Mouse (Mus musculus) right cerebral cortex, postnatal 4 days (tissue): ENCODE data around the gene Troap.

ENCODE experiments used
- DNase-seq: peaks from one replicate; pipeline ENCODE4 v3.0.0-alpha.2; 2022

The Troap gene

DNA sequence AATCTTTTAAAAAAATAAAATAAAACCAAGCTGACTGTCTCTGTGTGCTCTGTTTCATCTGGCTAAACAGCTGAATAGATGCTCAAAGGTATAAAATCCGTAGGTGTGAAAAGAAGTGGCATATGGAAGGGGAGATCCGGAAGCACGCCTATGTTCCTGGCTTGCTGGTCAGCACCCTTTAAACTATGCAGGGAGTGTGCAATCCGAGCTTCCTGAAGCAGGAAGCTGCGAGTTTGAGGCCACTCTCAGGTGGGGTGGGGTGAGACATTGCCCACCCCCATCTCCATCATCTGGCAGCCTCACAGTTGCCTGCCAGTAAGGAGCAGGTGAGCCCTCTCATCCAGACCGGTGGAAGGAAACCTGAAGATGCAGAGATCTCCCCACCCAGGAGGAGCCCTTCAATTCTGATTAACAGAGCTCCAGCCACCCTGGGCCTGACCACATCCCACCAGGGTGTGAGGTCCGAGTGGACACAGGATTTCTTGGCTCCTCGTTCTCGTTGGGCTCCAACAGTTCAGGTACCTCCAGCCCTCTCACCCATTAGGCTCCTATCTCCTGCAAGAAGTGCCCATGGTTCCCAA lies at the start of gene Troap:
Gene Troap (plus strand): TSS at position 557 of the 581 bp plus-strand sequence.
- DNase-seq: no peak

DNA sequence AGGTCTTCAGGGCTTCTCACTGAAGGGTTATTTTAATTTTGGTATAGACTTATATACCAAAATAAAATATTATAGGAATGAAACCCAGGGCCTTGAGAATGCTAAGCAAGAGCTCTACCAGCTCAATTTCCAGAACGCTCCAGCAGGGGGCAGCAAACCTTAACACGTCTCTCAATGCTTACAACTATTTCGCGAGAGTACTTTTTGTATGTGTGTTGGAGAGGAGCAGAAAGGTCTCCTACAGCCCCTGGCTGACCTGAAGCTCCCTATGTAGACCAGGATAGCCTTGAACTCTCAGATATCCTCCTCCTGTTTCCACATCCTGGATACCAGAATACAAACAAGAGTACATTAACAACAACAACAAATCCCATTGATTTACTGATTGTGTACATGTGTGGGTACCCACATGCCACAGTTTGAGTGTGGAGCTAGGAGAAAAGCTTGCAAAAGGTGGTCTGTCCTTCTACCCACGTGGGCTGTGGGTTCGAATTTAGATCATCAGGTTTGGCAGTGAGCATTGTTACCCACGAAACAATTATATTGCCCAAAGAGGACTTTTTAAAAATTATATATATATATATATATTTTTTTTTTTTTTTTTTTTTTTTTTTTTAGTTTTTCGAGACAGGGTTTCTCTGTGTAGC lies 49.6 kb upstream of the Troap start:
- DNase-seq: peak; percentile 96

DNA sequence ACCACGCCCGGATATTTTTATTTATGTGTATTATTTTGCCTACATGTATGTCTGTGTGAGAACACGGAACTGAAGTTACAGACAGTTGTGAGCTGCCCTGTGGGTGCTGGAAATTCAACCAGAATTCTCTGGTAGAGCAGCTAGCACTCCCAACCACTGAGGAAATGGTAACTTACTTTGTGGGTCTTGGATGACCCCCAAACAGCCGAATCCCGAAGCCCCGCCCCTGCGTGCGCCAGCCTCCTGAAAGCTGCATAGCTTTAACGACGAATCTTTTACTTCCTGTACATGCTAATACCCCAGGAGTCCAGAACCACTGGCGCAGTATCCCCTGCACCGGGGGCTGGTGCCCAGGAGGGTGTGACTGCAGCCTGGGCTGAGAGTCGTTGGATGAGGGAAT lies 49.0 kb upstream of the Troap start:
- no peak for DNase-seq

DNA sequence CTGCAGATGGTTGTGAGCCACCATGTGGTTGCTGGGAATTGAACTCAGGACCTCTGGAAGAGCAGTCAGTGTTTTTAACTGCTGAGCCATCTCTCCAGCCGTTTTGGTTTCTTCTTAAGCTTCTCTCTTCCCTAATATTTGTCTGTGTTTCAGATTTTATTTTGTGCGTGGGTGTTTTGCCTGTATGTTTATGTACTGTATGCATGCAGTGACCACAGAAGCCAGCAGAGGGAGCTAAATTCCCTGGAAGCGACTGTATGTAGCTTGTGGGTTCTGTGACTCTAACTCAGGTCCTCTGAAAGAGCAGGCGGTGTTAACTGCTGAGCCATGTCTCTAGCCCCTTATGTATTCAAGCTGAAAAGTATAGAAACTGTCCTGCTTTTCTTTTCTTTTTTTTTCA lies 48.1 kb upstream of the Troap start:
- peak; percentile 45 for DNase-seq

DNA sequence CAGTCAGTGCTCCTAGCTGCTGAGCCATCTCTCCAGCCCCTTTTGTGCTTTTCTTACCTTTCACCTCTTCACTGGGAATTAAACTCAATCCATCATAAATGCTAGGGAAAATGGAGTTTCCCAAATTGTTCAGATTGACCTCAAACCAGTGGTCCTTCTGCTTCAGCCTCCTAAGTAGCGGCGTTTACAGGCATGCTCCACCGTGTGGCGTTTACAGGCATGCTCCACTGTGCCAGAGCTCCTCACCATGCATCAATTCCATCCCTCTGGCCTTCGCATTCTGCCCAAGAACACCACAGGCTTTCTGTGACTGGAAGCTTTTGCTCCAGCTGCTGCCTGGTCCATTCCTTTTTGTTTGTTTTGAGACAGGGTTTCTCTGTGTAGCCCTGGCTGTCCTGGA lies 47.3 kb upstream of the Troap start:
- no peak for DNase-seq

DNA sequence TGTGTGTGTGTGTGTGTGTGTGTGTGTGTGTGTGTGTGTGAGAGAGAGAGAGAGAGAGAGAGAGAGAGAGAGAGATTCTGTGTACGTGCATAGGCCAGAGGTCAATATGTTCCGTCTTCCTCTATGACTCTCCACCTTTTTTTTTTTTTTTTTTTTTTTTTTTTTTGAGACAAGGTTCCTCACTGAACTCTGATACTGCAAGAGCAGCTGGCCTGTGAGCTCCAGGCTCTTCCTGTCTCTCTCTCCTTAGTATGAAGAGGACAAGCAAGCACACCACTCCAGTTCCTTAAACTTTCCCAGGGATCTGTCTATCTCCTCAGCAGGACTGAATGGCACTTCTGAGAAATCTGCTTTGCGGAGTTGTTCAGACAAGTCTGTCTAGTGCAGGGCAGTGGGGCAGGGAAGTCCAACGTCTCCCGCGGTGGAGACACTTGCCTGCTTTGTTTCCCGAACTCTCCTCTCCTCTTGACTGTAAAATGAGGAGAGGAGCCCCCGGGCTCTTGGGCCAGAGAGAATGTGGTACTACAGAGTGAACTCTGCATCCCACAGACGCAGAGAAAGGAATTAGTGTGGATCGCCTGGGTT lies 45.4 kb upstream of the Troap start:
- DNase-seq: no peak

DNA sequence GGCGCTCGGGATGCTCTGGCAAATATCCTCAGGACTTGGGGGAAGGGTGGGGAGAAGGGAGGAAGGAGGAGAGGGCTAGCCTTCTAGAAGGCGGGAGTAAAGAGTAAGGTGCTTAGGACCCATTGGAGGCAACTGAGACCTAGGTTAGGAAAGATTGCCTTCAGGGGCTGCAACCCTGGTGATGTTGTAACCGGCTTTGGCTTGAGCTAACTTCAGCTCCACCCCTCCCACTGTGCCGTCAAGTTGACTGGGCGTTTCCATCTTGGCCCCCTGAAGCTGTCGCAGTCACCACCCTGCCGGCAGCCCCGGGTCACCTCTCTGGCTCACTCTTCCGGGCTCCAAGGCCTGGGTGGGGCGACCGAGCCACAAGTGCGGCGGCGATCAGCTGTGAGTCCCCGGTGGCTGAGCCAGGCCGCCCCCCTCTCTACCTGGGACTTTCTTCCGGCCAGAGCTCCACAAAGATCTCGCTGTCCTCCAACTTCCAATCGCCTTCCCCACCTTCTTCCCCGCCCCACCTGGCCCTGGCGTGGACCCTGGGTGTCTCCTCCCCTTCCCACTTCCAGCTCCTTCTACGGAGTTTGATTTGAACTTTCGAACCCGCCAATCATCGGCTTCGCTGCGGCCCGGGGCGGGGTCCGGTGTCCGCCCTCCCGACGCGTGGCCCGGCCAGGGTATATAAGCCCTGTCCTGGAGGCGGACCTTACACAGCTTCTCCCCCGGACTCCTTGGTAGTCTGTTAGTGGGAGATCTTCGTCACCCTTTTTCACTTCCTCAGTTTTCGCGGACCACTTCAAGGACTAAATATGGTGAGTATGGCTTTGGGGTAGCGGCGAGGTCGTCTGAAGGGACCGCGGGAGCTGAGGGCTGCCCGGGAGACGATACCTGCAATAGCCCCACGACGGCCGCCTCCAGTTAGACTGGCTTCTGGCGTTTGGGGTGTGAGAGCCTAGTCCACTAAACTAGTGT lies 44.5 kb upstream of the Troap start, which contains the start of gene Tuba1c:
Gene Tuba1c (plus strand): TSS at position 273 of the 966 bp plus-strand sequence.
- DNase-seq: peak; percentile 30

DNA sequence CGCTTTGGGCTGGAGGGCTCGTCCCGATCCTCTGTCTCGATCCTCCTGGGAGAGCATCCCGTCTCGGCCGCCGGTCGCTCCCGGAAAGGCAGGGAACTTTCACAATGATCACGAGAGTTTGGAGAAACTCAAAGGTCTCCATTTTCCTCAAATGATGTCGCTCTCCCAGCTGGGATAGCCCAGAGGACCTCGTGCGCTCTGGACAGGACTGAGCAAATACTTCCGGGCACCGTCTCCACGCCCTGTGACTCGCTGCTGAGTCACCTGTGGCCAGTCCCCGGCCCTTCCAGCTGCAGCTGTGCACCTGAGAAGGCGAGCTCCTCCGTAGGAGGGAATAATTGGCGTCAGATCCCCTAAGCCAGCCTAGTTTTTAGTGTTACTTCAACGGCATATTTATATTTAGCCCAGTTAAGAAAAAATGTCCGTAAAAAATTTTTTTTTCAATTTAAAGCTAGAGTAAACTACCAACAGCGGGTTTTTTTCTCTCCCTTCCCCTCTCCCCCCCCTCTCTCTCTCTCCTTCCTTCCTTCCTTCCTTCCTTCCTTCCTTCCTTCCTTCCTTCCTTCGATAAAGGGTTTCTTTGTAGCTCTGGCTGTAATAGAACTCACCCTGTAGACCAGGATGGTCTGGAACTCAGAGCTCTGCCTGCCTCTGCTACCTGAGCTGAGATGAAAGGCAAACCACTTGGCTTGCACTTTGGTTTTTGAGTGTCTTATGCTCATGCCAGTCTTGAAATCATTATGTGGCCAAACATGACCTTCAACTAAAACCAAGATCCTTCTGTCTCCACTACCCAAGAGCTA lies 43.6 kb upstream of the Troap start:
- no peak for DNase-seq

DNA sequence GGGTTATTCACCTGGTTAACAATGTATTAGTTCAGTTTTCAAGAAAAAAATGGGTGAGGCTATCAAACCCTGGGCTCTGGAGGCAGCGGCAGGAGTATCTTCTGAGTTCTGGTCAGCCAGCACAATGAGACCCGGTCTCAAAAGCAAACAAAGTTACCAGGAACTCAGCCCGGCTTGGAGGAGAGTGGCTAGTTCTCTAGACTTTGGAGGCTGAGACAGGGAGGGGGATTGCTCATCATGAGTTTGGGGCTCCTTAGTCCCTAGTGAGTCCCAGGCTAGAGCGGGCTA lies 43.0 kb upstream of the Troap start:
- no peak for DNase-seq

DNA sequence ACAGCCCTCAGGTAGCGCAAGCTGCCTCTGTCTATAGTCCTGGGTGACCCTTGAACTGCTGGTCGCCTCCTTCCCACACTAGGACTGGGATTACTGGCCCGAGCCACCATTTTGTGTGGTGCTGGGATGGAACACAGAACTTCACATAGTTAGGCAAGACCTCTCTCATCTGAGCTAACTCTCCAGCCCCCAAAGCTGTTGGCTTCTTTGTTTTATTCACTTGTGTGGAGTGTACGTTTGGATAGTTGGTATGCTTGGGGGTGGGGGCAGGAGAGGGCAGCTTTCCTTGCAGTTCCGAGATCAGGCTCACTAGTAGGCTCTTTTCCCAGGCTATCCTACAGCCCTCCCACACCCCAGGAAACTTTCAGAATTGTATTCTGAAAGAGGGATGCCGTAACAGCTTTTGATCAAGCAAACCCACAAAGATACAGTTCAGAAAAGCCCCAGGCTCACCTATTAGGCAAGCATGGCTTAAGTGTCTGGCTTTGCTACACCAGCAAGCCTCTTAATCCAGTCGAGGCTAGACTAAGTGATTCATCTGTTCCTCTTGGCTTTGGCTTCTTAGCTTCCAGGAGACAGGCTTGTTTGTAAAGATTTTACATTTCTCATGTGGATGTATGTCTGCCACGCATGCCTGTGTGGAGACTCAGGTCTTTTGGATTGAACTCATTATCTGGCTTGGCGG lies 42.2 kb upstream of the Troap start:
- no peak for DNase-seq

DNA sequence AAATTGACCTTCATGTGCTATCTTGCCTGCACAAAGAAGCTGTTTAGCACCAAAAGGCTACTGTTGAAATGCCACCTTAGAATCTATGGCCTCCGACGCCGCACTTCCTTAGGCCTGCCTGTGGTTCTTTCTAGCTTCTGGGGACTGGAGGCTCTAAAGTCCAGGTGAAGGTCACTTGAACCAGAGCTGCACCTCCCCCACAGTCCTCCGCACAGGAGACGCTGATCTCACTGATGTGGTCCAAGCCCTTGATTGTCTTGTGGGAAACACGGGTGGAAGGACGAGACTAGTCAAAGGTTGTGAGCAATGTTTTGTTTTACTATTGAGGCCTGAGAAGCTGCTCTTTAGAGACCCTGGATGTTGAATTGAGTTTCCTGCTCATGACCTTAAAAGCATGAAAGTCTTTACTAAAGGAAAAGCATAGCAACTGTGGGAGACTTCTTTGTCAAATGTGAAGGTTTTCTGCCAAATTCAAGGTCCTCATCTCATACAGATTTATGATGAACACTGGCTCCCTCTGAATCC lies 41.6 kb upstream of the Troap start:
- DNase-seq: no peak

DNA sequence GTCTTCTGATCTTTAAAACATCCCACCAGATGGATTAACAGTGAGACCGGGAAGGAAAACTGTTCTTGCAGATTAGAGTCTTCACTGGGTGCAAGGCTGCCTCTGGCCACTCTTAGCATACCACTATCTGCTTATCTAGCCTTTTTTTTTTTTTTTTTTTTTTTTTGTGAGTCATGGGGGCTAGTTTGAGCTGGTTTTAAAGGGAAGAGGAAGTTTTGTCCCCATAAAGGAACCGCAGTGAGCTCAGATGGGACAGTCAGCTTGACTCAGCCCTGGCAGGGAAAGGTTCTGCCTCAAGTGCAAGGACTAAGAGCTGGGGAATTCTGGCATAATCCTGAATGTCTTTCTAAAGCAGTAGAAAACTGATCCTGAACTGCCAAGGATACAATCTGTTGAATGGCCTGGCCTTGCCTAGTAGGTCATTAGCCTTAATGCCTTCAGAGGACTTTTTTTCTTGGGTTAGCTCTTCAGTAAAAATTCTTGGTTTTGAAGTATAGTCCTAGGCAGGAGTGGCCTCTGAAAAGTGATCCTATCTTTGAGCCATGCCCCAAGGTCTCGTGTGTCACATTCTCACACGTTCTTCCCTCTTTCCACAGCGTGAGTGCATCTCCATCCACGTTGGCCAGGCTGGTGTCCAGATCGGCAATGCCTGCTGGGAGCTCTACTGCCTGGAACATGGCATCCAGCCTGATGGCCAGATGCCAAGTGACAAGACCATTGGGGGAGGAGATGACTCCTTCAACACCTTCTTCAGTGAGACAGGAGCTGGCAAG lies 40.7 kb upstream of the Troap start:
- no peak for DNase-seq

DNA sequence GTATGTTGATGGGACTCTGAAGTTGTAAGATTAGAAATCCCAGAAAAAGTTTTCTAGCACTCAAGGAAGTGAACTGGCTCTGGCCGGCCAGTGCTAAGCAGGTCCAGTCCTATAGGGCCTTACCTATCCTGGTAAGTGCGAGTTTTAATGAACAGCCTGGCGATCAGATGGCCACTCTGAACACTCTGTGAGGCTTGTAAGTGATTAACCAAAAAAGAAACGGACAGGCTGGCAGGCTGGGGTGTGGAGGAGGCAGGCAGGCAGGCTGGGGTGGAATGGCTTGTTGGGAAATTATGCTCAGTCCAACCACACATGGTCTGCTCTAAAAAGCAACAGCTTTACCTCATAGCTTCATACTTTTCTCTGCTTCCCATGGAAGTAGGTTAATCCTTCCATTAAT lies 38.9 kb upstream of the Troap start:
- no peak for DNase-seq

DNA sequence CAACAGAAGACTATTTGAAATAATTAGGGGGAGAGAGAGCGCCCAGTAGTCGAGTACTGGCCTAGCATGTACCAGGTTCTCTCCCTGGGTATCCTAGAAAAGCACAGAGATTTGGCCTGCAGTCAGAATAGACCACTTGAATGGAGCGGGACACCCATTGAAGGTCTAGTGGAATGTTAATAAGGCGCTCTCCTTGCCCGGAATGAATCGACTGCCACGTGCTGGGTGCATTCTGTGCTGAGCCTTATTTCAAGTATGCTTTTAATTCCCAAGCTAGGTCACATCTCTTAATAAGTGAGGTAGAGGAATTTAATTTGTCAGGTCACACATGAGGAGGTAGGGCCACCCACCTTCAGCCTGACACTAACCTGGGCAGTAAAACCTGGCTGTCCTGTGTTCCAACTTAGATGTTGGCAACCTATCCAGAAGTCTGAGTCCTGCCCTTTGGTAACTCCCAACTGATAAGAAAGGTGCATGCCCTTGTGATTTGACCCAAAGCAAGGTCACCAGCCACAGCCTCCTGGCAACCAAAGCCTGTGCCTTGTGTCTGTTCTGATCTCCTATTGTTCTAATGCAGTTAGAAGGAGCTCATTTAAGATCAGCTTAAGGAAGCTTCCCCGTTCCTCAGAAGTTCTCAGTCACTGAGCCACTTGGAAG lies 38.0 kb upstream of the Troap start:
- DNase-seq: no peak

DNA sequence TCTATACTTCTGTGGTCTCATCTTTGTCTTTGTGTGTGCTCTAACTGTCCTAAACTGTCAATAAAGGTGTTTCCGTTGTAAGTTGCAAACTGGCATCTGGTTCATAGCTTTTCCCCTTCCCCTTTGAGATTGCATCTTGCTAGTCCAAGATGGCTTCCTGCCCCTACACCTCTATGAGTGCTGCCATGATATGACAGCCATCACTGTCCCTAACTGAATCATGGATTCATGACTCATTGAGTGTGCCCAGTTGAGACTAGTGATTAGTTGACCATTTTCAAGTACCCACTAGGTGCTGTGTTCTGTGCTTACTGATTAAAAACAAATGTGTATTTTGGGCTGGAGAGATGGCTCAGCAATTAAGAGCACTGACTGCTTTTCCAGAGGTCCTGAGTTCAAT lies 36.4 kb upstream of the Troap start:
- DNase-seq: no peak

DNA sequence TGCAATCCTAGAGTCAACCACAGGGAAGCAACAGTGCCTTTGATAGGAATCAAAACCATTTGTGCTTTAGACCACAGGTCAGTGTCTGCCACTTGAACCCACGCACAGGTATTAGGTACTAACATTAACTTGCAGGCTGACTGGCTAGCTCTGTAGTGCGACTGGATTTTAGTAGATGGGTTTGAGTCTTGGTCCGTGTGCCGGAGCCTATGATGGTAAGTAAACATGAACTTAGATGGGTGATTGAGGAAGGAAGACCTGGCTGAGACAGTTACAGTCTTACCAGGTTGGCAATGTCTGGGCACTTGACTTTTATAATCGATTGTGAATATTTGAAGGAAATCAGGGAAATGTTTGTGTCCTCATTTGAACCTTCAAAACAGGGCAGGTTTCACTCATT lies 35.6 kb upstream of the Troap start:
- no peak for DNase-seq

DNA sequence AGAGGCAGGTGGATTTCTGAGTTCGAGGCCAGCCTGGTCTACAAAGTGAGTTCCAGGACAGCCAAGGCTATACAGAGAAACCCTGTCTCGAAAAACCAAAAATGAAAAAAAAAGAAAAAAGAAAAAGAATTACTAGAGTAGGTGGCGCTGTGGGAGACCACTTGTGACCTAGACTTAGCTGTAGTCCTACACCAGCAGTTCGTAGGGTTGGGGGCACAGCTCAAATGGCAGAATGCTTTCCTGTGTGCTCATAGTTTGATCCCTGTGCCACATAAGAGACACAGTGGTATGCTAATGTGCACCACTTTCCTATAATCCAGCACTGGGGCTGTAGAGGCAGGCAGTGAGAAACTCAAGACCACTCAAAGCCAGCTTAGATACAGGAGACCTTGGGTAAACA lies 35.1 kb upstream of the Troap start:
- no peak for DNase-seq

DNA sequence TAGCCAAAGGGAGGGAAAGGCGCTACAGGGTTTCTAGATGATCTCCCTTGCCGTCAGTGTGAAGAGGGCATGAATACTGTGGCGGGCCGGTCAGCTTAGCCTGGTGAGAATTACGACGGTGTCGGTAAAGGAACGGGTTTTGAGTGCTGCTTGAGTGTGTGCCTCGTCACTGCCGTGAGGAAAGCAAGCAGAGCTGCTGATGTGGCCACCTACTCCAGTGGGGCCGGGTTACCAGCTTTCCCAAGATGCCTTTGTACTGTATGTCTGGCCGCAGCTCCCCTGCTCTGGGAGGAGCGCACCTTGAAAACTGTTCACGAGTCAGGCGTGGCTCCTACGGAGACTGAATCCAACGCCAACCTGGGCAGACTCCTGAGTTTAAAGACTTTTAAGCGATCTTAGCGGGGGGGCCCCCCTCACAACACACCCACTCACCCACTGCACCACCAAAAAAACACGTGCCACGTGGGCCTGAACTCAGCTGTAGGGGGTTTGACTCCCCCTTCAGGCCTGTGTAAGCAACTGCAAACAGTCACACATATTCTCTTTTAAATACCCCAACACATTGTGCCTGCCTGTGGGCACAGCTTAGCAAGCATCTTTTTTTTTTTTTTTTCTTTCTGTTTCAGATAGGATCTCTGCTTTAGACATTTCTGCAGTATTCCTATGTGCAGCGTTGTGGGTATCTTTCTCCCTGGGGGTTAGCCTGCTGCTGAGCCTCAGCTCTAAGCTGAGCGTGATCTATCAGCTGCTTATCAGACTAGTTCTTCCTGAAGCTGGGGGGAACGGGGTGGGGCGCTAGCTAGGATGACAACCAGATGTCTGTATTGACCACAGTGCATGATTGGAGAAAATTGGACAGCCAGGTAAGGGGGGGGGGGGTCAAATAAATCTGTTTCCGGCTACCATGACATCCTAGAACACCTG lies 34.1 kb upstream of the Troap start:
- DNase-seq: no peak
